Mouse (Mus musculus) v-Abl transformed pro-B cells (cell line): ENCODE results near the gene H2-T23.
"Not testable (repeated sequence)": the region's sequence is repeated elsewhere in the genome, so short reads cannot be mapped to it uniquely, and the experiment has no call there.

Source experiments
- in situ Hi-C, 2 experiments: fragments of 400-800 bp; cut with MboI; formaldehyde crosslinking; loops; one replicate each; pipeline ENCODE4 v1.15.1; 2025; ENCODE audit not compliant: unreplicated experiment in 2 of 2

The H2-T23 gene

DNA sequence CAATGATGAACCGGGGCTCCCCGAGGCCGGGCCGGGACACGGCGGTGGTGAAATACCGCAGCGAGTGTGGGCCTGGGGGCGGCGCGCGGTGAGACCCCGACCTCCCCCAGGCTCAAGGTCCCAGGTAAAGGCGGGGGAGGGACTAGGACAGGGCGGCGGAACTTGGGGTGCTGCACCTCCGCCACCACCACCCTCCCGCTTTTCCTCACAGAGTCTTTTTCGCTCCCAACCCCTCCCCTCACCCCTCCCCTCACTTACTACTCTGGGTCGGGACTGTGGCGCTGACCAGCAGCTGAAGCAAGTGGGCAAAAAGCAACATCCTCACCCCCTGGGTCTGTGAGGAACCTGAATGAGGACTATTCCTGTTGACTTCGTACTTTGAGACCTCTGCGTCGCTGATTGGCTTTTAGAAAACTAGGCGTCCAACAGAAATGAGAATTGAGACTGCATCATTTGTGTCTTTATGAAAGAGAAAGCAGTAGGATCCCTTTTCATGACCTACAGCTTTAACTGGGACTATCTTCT lies at the start of gene H2-T23:
Gene H2-T23 (minus strand): TSS at position 505 of the 525 bp plus-strand sequence.
- in situ Hi-C loops, result loop anchor here (10.0 kb wide), 1 partner anchor 162 kb away; the partner anchor contains the start of gene H2-T3 (in 2 of the 2)

DNA sequence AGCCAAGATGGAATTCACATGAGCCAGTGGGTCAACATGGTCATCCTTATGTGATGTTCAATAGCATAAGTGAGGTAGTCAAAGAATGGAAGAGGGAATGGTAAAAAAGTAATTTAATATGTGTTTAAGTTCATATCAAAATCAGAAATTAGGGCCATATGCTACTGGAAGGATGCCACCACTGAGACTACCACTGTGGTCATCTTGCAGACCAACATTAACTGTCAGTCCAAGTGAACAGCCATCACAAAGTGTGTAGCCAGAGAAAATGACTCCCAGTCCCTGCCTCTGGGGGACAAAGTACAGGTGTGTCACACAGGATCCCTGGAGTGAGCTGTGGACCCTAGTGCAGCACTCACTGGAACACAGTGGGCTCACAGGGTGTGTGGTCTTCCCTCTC lies 49.2 kb upstream of the H2-T23 start:
- in situ Hi-C loops, result loop anchor here in 1 of 2 experiments (5.0 to 25.0 kb wide), 4 partner anchors 110 to 747 kb away; partner anchors contain the start of genes H2-M10.6 and H2-T3

- in situ Hi-C loops, result loop anchor here in 1 of 2 experiments (10.0 kb wide), 2 partner anchors 126 to 354 kb away; no protein-coding TSS in a partner anchor
These were observed 28.2 kb upstream of the H2-T23 start for GRCm38 (mm10) chr17:36060829-36061228.

GRCm38 (mm10) chr17:36058362-36058761 lies 25.7 kb upstream of the H2-T23 start, which contains the start of gene Gm11127:
TSS of gene Gm11127 (minus strand) at chr17:36058371.
- in situ Hi-C loops, result not testable (repeated sequence)

- in situ Hi-C loops, result not testable (repeated sequence)
These were observed 25.3 kb upstream of the H2-T23 start for GRCm38 (mm10) chr17:36057927-36058326.

- in situ Hi-C loops, result loop anchor here (10.0 kb wide), 4 partner anchors 48 to 218 kb away; partner anchors contain the start of genes Flot1 (in 1 of the 2) and Ier3 (in 1 of the 2)
These were observed 10.6 kb upstream of the H2-T23 start for GRCm38 (mm10) chr17:36043286-36043685.

- in situ Hi-C loops, result loop anchor here (10.0 kb wide), 4 partner anchors 48 to 218 kb away; partner anchors contain the start of genes Flot1 (in 1 of the 2) and Ier3 (in 1 of the 2)
These were observed 10.0 kb upstream of the H2-T23 start, which contains the start of the genes H2-T22 and Gm6034 for GRCm38 (mm10) chr17:36042610-36043169. TSS of gene H2-T22 (minus strand) at chr17:36042747. TSS of gene Gm6034 (plus strand) at chr17:36042961.

DNA sequence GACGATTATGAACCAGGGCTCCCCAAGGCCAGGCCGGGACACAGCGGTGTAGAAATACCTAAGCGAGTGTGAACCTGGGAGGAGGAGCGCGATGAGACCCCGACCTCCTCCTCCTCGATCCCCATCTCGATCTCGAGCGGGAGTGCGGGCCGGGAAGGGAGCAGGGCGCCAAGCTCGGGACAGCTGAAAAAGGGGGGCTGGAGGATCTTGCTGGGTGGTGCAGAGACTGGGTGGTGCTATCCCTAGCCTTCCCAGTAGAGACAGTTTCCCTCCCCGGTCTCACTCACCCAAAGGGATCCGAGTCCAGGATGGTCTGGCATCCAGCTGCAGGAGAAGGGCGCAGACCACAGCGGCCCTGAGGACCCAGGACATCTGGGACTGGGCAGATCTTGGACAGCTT lies 9.4 kb upstream of the H2-T23 start:
- in situ Hi-C loops, result loop anchor here (10.0 kb wide), 4 partner anchors 47 to 217 kb away; partner anchors contain the start of genes Flot1 (in 1 of the 2) and Ier3 (in 1 of the 2)

GRCm38 (mm10) chr17:36040604-36041003 lies 7.9 kb upstream of the H2-T23 start:
- in situ Hi-C loops, result loop anchor here (10.0 kb wide), 4 partner anchors 46 to 216 kb away; partner anchors contain the start of genes Flot1 (in 1 of the 2) and Ier3 (in 1 of the 2)

DNA sequence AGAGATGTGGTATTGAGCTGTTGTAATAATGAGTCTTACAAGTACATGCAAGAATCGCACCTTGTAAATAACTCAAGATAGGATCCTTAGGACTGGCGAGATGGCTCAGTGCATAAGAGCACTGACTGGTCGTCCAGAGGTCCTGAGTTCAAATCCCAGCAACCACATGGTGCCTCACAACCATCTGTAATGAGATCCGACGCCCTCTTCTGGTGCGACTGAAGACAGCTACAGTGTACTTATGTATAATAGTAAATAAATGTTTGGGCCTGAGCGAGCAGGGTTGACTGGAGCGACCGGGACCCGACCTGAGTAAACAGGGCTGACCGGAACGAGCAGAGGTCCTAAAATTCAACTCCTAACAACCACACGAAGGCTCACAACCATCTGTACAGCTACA lies 3.5 kb upstream of the H2-T23 start:
- in situ Hi-C loops, result loop anchor here (10.0 kb wide), 1 partner anchor 159 kb away; the partner anchor contains the start of gene H2-T3 (in 2 of the 2)

GRCm38 (mm10) chr17:36035010-36035638 lies 2.5 kb upstream of the H2-T23 start:
- in situ Hi-C loops, result loop anchor here (10.0 kb wide), 1 partner anchor 160 kb away; the partner anchor contains the start of gene H2-T3 (in 2 of the 2)

DNA sequence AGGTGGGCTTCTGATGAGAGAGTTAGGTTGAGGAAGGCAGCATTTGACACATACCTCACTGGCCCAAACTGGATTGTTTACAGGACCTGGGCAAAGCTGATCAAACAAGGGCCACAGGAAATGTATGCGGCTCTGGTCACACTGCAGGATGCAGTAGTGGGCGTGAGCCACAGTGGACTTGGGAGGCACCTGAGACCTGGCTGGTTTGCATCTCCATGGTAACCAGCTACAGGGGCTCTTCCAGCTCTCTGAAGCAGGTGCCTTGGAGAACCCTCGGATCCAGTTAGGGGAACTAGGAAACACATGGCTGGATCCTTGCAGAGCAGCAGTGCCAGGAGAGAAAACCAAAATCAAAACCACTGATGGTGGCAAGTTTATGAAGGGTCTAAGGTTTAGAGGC lies 1.9 kb upstream of the H2-T23 start:
- in situ Hi-C loops, result loop anchor here (10.0 kb wide), 1 partner anchor 160 kb away; the partner anchor contains the start of gene H2-T3 (in 2 of the 2)

DNA sequence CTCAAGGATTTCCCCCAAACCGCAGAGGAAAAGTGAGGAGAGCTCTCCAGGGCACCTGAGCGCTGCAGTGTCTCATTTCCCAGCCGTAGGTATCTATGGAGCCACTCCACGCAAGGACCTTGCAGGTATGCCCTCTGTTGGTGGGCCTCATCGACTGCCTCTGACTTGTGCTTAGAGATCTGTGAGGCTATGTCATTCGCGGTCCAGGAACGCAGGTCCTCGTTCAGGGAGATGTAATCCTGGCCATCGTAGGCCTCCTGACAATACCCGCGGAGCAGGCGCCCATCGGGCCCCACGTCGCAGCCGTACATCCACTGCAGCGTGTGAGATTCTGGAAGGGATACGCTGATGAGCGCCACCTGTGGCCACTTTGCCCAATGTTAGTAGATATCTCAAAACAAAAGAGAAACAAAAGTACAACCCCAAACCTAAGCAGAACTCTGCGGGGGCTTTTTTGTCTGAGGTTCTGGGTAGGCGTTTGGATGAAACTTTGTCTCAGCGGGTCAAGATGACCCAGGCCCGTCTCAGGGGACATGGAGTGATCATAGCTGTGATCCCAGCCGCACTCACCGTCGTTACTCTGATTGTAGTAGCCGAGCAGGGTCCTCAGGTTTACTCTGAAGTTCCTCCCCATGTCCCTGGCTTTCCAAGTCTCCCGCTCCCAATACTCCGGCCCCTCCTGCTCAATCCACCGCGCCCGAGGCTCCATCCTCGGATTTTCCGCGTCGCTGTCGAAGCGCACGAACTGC lies 898 bp downstream of the H2-T23 start:
- in situ Hi-C loops, result loop anchor here (10.0 kb wide), 1 partner anchor 163 kb away; the partner anchor contains the start of gene H2-T3 (in 2 of the 2)

GRCm38 (mm10) chr17:36030703-36031582 lies 1.7 kb downstream of the H2-T23 start:
- in situ Hi-C loops, result loop anchor here (10.0 kb wide), 1 partner anchor 164 kb away; the partner anchor contains the start of gene H2-T3 (in 2 of the 2)

DNA sequence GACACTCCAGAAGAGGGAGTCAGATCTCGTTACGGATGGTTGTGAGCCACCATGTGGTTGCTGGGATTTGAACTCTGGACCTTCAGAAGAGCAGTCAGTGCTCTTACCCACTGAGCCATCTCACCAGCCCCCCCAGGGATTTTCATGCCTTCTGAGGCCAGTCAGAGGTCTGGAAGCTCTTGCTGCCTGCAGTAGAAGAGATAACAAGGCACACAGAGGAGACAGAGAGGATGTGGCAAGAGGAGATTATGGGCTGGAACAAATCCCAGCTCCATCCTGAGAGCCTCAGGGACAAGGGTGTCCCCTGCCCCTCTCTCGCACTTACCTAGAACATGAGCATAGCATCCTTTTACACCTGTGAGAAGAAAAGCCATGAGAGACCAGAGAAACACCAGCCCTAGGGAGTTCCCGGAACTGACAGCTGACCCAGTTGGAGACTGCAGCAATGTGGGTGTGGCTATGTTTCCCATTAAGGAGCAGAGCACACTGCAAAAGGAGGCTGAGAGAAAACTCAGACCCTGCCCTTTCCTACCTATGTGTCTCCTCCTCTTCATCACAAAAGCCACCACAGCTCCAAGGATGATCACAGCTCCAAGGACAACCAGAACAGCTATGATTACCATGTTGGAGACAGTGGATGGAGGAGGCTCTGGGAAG lies 2.5 kb downstream of the H2-T23 start:
- in situ Hi-C loops, result loop anchor here (10.0 kb wide), 1 partner anchor 165 kb away; the partner anchor contains the start of gene H2-T3 (in 2 of the 2)

- in situ Hi-C loops, result no loop called here
These were observed 3.6 kb downstream of the H2-T23 start for GRCm38 (mm10) chr17:36028879-36029619.

DNA sequence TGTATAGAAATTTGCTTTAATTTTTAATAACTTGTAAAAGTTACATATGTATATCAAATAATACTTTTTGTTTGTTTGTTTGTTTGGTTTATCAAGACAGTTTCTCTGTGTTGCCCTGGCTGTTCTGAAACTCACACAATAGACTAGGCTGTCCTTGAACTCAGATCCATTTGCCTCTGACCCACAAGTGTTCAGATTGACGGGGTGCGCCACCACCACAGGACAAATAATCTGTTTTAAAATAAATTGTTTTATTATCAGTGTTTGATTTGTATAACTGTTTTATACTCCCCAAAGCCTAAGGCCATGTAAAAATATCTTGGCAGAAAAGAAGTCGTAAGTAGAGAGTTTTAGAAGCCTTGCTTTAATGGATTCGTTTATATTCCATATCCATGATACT lies 5.0 kb downstream of the H2-T23 start:
- in situ Hi-C loops, result no loop called here

DNA sequence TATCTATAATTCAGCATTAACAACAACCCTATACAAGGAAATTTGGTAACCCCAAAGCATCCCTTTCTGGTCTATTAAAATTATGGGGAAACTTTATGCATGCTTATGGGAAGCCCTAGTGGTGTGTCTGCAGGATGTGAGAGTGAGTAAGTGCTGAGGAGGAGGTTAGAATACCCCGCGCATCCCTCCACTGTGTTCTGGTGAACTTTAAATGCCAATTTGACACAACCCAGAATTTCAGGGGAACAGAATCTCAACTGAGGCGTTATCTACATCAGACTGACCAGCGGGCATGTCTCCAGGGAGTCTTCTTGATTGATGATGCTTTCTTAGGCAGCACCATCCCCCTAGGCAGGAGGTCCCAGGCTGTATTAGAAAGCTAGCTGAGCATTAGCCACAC lies 6.8 kb downstream of the H2-T23 start:
- in situ Hi-C loops, result no loop called here
